Mouse (Mus musculus): ENCODE measurements at regions not wholly inside any gene's neighbourhood (a gene's known extent, or its start where the extent isn't known, plus 50 kb on each side); places are given as distances from the start of the nearest gene placed in this dataset.

GRCm38 (mm10) chr4:89500232-89500631 lies 179.0 kb upstream of the Dmrta1 start:
- no peak for DNase-seq

DNA sequence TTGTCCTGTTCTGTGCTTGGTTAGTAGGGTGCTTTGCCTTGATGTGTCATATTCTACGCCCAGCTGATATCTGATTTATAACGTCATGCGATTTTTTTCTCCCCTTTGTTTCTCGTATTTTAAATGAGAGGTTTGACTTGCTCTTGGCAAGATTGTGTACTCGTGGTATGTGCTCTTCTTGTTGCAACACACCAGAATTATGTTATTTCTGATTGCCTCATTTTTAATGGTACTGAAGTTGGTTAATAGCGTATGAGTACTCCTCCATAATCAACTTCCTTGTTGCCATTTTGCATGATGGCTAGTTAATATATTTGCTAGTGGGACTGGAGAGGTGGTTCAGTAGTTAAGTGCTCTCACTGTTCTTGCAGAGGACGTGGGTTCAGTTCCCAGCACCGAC lies 180.1 kb upstream of the Cdkn2b start:
- no peak for DNase-seq

GRCm38 (mm10) chr4:89487416-89488165 lies 176.8 kb upstream of the Cdkn2b start:
- DNase-seq: no peak

DNA sequence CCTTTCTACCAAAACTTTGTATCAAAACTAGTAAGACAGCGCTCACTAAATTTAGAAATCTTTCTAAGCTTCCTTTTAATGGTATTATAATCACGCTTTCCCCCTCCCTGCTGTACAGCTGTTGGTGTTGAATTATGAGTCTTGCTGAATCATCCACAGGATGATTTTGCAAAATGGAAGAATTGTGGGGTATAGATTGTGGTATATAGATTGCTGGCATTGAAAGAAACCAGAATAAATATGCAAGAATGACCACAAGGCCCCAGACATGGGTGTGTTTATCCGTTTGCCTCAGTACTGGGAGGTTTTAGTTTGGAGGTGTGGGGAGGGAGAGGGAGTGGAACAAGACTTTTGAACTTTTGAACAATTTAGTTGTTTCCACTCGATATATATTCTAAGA lies 176.1 kb upstream of the Cdkn2b start:
- no peak for DNase-seq

DNA sequence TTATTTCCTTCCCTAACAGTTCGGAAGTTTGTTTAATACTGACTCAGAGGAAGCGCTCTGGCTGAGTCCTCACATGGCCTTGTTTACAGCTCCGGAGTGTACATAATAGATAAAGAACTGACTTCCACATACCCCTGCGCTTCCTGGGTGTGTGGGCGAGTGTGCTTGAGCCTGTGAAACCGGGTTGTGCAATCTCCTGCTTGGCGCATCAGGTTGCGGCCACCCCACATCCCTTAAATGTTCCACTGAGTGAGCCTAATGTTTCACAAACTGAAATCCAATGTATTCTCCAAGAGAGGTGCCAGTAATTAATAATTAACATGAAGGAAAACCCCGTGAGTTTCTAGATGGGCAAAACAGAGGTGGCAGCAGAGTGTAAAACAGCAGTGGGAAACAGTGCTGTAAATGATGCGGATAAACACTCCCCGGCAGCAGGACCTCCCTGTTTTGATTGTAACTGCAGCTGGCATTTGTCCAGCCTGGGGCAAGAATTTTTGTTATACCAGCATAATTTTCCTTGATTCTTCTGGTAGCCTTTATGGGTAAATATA lies 175.2 kb upstream of the Cdkn2b start:
- DNase-seq: peak; percentile 25

- DNase-seq: no peak
These were observed 167.9 kb upstream of the Cdkn2b start for GRCm38 (mm10) chr4:89478646-89479237.

- no peak for DNase-seq
These were observed 165.0 kb upstream of the Cdkn2b start for GRCm38 (mm10) chr4:89475848-89476247.

DNA sequence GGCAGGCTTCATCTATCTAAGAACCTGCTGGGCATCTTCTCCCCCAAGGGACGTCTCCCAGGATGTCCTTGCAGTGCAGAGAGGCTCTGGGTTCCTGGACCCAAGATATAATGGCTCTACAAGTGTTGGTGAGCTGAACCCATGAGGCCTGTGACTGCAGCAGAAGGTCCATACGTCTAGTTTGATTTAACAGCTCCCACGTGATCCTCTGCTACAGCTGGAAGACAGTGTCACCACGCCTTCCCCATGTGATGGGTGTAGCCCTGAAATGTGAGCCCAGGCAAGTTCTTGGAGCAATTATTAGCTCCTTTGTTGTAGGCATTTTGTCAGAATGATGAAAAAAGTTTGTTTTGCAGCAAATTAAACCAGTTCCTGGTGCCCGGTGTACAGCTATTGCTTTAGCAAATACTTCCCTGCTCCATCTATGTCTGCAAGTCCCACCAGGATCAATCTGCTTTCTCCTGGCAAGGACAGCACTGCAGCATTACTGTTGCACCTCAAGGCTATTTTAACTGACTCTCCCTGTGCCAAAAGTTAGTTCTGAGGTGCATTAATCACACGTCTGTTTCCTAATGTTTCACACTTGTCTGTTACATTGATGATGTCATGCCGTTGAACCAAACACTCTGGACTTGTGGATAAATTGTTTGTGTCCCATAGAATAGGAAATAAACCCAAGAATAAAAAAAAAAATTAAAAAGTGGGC lies 164.2 kb upstream of the Cdkn2b start:
- no peak for DNase-seq

- no peak for DNase-seq
These were observed 160.6 kb upstream of the Cdkn2b start for GRCm38 (mm10) chr4:89471426-89471825.

DNA sequence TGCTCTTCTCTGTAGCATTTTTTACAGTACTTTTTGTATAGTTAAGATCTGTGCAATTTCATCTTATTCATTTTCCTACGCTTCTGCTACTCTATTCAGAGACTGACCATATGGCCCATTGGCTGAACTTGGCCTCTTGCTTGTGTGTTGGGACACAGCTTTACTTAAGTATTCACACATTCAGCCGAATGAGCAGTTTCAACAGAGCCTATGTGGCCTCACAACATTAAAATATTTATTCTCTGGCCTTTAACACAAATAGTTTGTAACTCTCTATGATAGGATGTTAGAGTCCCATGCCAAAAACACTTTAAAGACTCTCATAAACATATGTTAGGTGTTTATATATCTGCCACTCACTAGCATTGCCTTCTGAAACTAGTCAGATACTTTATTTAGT lies 159.9 kb upstream of the Cdkn2b start:
- DNase-seq: no peak

GRCm38 (mm10) chr4:89469883-89470282 lies 159.0 kb upstream of the Cdkn2b start:
- DNase-seq: no peak

DNA sequence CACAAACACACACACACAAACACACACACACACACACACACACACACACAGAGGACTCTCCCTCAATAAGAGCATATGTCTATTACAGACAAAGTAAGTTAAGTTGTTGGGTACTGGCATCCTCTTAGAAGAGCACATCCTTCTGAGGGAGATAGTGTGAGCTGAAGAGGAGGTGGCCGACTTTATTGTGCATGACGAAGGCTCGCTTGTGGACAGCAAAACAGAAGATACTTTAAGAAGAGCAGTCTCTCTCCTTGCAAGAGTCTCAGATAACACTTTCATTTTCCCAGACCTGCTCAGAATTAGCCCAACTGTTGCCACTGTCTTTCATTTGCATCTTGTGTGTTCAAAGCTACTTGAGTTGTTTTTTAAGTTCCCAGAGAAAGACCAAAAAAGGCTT lies 158.6 kb upstream of the Cdkn2b start:
- DNase-seq: no peak

GRCm38 (mm10) chr4:89466766-89467165 lies 155.9 kb upstream of the Cdkn2b start:
- peak; percentile 29 for DNase-seq

DNA sequence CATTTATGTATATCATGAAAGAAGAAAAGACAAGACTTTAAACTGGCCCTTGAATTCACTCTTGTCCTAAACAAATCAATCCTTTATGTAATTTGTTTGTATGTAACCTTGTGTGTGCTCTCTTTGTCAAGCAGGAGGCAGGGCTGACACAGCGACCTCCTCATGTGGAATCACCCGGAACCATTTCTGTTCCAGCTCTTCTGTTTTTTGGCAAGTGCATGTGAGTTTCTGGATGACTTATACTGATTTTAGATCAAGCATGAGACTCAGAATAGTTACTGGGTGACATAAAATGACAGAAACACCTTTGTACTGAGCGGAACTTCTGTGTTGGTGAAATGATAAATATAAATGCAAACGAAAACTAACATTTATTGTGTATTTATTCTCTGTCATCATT lies 152.3 kb upstream of the Cdkn2b start:
- no peak for DNase-seq

GRCm38 (mm10) chr4:89460170-89460762 lies 149.4 kb upstream of the Cdkn2b start:
- DNase-seq: no peak

- no peak for DNase-seq
These were observed 148.5 kb upstream of the Cdkn2b start for GRCm38 (mm10) chr4:89459346-89459666.

DNA sequence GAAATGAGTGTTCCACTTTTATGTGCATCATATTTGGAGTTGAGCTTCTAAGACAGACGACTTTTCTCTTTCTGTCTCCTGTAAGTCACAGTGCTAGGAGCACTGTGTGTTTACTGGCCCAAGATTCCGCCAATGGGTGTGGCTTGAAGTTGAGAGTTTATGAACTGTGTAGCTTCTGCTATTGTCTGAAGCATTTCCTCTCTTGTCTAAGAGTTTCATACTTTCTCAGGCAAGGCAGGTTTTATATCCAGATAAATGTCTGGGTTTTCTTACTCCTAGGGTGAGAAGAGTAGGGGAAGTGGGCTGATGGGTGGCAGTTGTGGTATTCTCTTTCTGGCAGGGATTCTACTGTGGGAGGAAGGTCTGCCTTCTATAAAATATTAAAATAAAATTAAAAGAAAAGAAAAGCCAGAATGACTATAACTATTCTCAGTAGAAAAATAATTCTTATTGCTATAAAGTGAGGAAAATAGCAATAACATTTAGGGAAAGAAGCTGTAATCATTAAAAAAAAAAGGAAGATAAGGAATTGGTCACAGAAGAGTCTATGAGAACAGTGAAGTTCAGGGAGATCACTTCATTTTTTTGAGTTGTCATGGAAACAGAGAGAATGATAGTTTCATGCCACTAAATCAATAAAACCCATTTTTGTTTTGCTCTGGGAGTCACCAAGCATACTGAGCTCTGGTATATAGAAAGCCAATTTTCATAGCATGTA lies 147.9 kb upstream of the Cdkn2b start:
- DNase-seq: no peak

- DNase-seq: no peak
These were observed 147.0 kb upstream of the Cdkn2b start for GRCm38 (mm10) chr4:89457861-89458260.

- DNase-seq: no peak
These were observed 144.1 kb upstream of the Cdkn2b start for GRCm38 (mm10) chr4:89454926-89455325.

DNA sequence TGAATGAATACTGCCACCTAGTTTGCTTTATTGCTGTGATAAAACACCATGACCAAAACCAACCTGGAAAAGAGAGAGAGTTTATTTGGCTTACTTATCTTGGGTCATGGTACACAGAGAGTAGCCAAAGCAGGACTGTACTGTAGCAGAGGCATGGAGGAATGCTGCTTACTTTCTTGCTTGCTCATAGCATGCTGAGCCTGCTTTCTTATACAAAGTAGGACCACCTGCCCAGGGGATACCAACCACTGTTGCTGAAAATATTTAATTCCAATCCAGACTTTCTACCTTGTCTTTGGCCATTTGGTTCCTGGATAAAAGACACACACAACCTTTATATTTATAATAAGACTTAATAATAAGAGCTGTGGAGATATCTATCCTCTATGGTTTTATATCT lies 142.2 kb upstream of the Cdkn2b start:
- no peak for DNase-seq

GRCm38 (mm10) chr4:89451741-89452140 lies 140.9 kb upstream of the Cdkn2b start:
- DNase-seq: no peak

- DNase-seq: no peak
These were observed 136.1 kb upstream of the Cdkn2b start for GRCm38 (mm10) chr4:89446765-89447487.
